Mouse (Mus musculus) heart, postnatal 0 days (tissue): ENCODE measurements at regions not wholly inside any gene's neighbourhood (a gene's known extent, or its start where the extent isn't known, plus 50 kb on each side); places are given as distances from the start of the nearest gene placed in this dataset.

Experiments used
- ATAC-seq: fragments of 200-750 bp; cut with Nextera tagmentation; 2 replicates; pipeline ENCODE4 v1.8.0; 2017; ENCODE audit warnings: low read depth, moderate number of reproducible peaks, moderate library complexity; ENCODE audit not compliant: insufficient read depth
- DNase-seq: peaks from one replicate; pipeline ENCODE4 v3.0.0-alpha.2; 2016; ENCODE audit warnings: low spot score
- H3K27ac ChIP-seq: fragments of 300-500 bp; sonication (generic); 2 replicates; pipeline ENCODE4 v1.5.1; 2014; ENCODE audit warnings: low read depth, mild to moderate bottlenecking
- H3K27me3 ChIP-seq: fragments of 300-500 bp; sonication (generic); 2 replicates; pipeline ENCODE4 v1.6.1; 2014; ENCODE audit warnings: low read length, mixed read lengths; ENCODE audit not compliant: control insufficient read depth, insufficient read depth
- H3K36me3 ChIP-seq: fragments of 300-500 bp; sonication (generic); replicated peaks from 2 replicates; pipeline ENCODE4 v1.6.1; 2014; ENCODE audit warnings: low read length, mixed read lengths; ENCODE audit not compliant: control insufficient read depth, insufficient read depth
- H3K4me1 ChIP-seq: fragments of 300-500 bp; sonication (generic); 2 replicates; pipeline ENCODE4 v1.6.1; 2014; ENCODE audit warnings: antibody characterized with exemption; ENCODE audit not compliant: control insufficient read depth, insufficient read depth
- H3K4me2 ChIP-seq: fragments of 300-500 bp; sonication (generic); 2 replicates; pipeline ENCODE4 v1.6.1; 2014; ENCODE audit warnings: low read depth, mild to moderate bottlenecking, low read length, moderate library complexity
- H3K4me3 ChIP-seq: fragments of 300-500 bp; sonication (generic); 2 replicates; pipeline ENCODE4 v1.5.1; 2014; ENCODE audit warnings: low read depth, low read length
- H3K9ac ChIP-seq: fragments of 300-500 bp; sonication (generic); replicated peaks from 2 replicates; pipeline ENCODE4 v1.6.1; 2014; ENCODE audit warnings: low read depth, low read length, mixed read lengths
- H3K9me3 ChIP-seq: fragments of 300-500 bp; sonication (generic); replicated peaks from 2 replicates; pipeline ENCODE4 v1.6.1; 2016; ENCODE audit warnings: low read length; ENCODE audit not compliant: control insufficient read depth
- CTCF ChIP-seq: IDR thresholded peaks from 2 replicates; pipeline ENCODE4 v1.5.1; 2016; ENCODE audit warnings: antibody characterized with exemption, control low read depth, low read depth
- EP300 ChIP-seq: IDR thresholded peaks from 2 replicates; pipeline ENCODE4 v1.6.1; 2016; ENCODE audit warnings: antibody characterized with exemption, low read depth
- WGBS: fragments of 180-500 bp; shearing (Covaris S2); extraction: QIAGEN DNeasy Blood & Tissue Kit; methylation state at CpG from one replicate; pipeline ENCODE4 v1.1.7; 2014; 5-methylcytosine and 5-hydroxymethylcytosine counted together

GRCm38 (mm10) chr4:29481093-29481715 lies 668.3 kb downstream of the Epha7 start:
- no peaks in the 10 kb centered on the region for H3K27me3 ChIP-seq
- WGBS: 35% methylated on average over 1 of the region's 1 CpGs
- H3K27ac ChIP-seq: no peak overlapping the region
- no peak overlapping the region for H3K9ac ChIP-seq
- DNase-seq (no peak), ATAC-seq (no peak)
- no peak for TF ChIP-seq EP300
- no peak for TF ChIP-seq CTCF
- no peaks in the 10 kb centered on the region for H3K9me3 ChIP-seq
- H3K36me3 ChIP-seq: no peaks in the 10 kb centered on the region
- no peaks in the 10 kb centered on the region for H3K4me1 ChIP-seq
- no peak overlapping the region for H3K4me3 ChIP-seq
- H3K4me2 ChIP-seq: no peak overlapping the region

- Histone ChIP-seq H3K4me3 (no peak overlapping the region), H3K9me3 (no peaks in the 10 kb centered on the region), H3K9ac (no peak overlapping the region), H3K27me3 (no peaks in the 10 kb centered on the region), H3K27ac (no peak overlapping the region), H3K4me2 (no peak overlapping the region), H3K4me1 (no peaks in the 10 kb centered on the region), H3K36me3 (no peaks in the 10 kb centered on the region)
- WGBS: 74% methylated on average over 2 of the region's 2 CpGs
- no peak for TF ChIP-seq CTCF
- no peak for TF ChIP-seq EP300
- no peak for ATAC-seq
- no peak for DNase-seq
Observed at GRCm38 (mm10) chr4:29482407-29482806, 669.5 kb downstream of the Epha7 start.

GRCm38 (mm10) chr4:29500844-29501243 lies 687.9 kb downstream of the Epha7 start:
- no peak for ATAC-seq
- no peak overlapping the region for H3K9ac ChIP-seq

GRCm38 (mm10) chr4:29525051-29525450 lies 712.1 kb downstream of the Epha7 start:
- TF ChIP-seq EP300 (no peak), CTCF (no peak)
- no peaks in the 10 kb centered on the region for H3K27me3 ChIP-seq
- no peak overlapping the region for H3K27ac ChIP-seq
- WGBS: 57% methylated on average over 4 of the region's 4 CpGs
- H3K4me3 ChIP-seq: no peak overlapping the region
- ATAC-seq: no peak
- no peaks in the 10 kb centered on the region for H3K9me3 ChIP-seq
- no peaks in the 10 kb centered on the region for H3K36me3 ChIP-seq
- no peak for DNase-seq
- no peak overlapping the region for H3K4me2 ChIP-seq
- no peak overlapping the region for H3K9ac ChIP-seq
- no peaks in the 10 kb centered on the region for H3K4me1 ChIP-seq

More at GRCm38 (mm10) chr4:29500844-29501243, 687.9 kb downstream of the Epha7 start:
- 91% methylated on average over 1 of the region's 1 CpGs for WGBS
- Histone ChIP-seq H3K4me2 (no peak overlapping the region), H3K9me3 (no peaks in the 10 kb centered on the region), H3K27ac (no peak overlapping the region), H3K27me3 (no peaks in the 10 kb centered on the region), H3K36me3 (no peaks in the 10 kb centered on the region), H3K4me1 (no peaks in the 10 kb centered on the region), H3K4me3 (no peak overlapping the region)
- TF ChIP-seq CTCF (no peak), EP300 (no peak)
- DNase-seq: no peak

DNA sequence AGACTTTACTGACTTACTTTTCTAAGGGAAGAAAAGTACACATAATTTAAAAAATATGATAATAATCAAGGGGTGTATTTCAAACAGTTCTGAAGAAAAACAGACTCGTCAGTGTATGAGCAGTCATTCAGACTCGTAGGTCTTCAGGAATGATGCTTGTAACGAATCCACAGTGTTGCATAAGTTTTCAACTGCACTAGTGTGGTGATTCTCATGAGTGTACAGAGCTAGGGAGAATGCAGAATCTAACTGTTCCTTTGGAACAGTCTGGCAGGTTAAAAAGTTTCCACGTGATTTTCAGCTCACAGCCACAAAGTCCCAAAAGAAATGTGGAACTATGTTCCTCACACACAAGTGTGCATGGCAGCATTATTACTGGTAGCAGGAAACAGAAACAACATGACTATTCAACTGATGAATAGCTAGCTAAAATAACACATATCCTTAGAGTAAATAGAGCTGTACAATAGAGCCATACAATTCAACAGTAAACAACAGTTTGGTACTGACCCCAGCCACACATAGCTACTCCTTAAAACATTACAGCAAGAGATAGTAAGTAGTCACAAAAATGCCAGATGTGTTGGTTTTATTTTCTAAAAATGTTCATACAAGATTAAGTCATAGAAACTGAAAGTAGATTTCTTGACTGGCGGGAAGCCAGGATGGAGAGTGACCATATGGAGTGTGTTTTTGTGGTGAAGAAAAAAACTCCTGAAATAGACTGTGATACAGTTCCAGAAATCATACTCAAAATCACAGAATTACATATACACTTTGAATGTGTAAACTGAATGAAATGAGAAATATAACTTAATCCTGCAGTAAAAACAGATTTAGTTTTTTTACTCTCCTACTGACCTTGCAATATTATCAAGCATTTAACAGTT lies 713.1 kb downstream of the Epha7 start:
- TF ChIP-seq EP300 (no peak), CTCF (no peak)
- Histone ChIP-seq H3K9ac (no peak overlapping the region), H3K36me3 (no peaks in the 10 kb centered on the region), H3K4me1 (no peaks in the 10 kb centered on the region), H3K4me2 (no peak overlapping the region), H3K9me3 (no peaks in the 10 kb centered on the region), H3K4me3 (no peak overlapping the region), H3K27ac (no peak overlapping the region), H3K27me3 (no peaks in the 10 kb centered on the region)
- 72% methylated on average over 5 of the region's 5 CpGs for WGBS
- DNase-seq: no peak
- no peak for ATAC-seq
